Mouse (Mus musculus) MEL (cell line): ENCODE results near the gene Tmem114.

Experiments
- CHD2 ChIP-seq: IDR thresholded peaks from 2 replicates; pipeline ENCODE4 v1.6.1; 2011; ENCODE audit warnings: low read length, improper control_type of control experiment
- CTCF ChIP-seq, 3 experiments: IDR thresholded peaks in 2 of 3; conservative IDR thresholded peaks in 1 of 3; 2 replicates each; pipeline ENCODE4 v1.5.1; 2011 to 2012; ENCODE audit warnings: low read length in 3 of 3, low read depth in 2 of 3, mild to moderate bottlenecking in 2 of 3, improper control_type of control experiment in 1 of 3, inconsistent platforms in 1 of 3, mixed read lengths in 1 of 3, moderate library complexity in 1 of 3; ENCODE audit not compliant: control insufficient read depth in 1 of 3, insufficient read depth in 1 of 3, poor library complexity in 1 of 3, severe bottlenecking in 1 of 3
- EP300 ChIP-seq, 2 experiments: IDR thresholded peaks; 2 replicates each; pipeline ENCODE4 v1.6.1; 2011; ENCODE audit warnings: improper control_type of control experiment in 2 of 2, low read length in 2 of 2, low read depth in 1 of 2, mild to moderate bottlenecking in 1 of 2
- ETS1 ChIP-seq: IDR thresholded peaks from 2 replicates; pipeline ENCODE4 v1.6.1; 2012; ENCODE audit warnings: low read depth, mild to moderate bottlenecking, inconsistent platforms, low read length, improper control_type of control experiment, moderate library complexity
- HCFC1 ChIP-seq: IDR thresholded peaks from 2 replicates; pipeline ENCODE4 v1.6.1; 2012; ENCODE audit warnings: low read depth, mild to moderate bottlenecking, inconsistent platforms, low read length, improper control_type of control experiment, moderate library complexity
- NELFE ChIP-seq: IDR thresholded peaks from 2 replicates; pipeline ENCODE4 v1.6.1; 2011; ENCODE audit warnings: low read depth, low read length, improper control_type of control experiment
- POLR2A ChIP-seq, 2 experiments: IDR thresholded peaks; 2 replicates each; pipeline ENCODE4 v1.6.1; 2011 to 2012; ENCODE audit warnings: low read length in 2 of 2, mild to moderate bottlenecking in 2 of 2, control low read depth in 1 of 2, improper control_type of control experiment in 1 of 2, low read depth in 1 of 2, moderate library complexity in 1 of 2; ENCODE audit not compliant: control insufficient read depth in 1 of 2, insufficient read depth in 1 of 2, poor library complexity in 1 of 2
- ZC3H11A ChIP-seq: IDR thresholded peaks from 2 replicates; pipeline ENCODE4 v1.6.1; 2012; ENCODE audit warnings: low read depth, mild to moderate bottlenecking, inconsistent platforms, low read length, improper control_type of control experiment
- ZMIZ1 ChIP-seq: IDR thresholded peaks from 2 replicates; pipeline ENCODE4 v1.6.1; 2012; ENCODE audit warnings: low read depth, mild to moderate bottlenecking, inconsistent platforms, low read length, improper control_type of control experiment, moderate library complexity

GRCm38 (mm10) chr16:8399868-8400267 lies 25.1 kb downstream of the Tmem114 start:
- TF ChIP-seq POLR2A (IDR thresholded peaks at IDR 0.05; ENCODE audit: control insufficient read depth in 1 of 2, insufficient read depth in 1 of 2, low read depth in 1 of 2, low read length in 2 of 2, poor library complexity in 1 of 2) (no peak), CTCF (IDR thresholded peaks at IDR 0.05 in 2 of 3, conservative IDR thresholded peaks at IDR 0.05 in 1 of 3; ENCODE audit: control insufficient read depth in 1 of 3, insufficient read depth in 1 of 3, low read depth in 2 of 3, low read length in 3 of 3, poor library complexity in 1 of 3, severe bottlenecking in 1 of 3) (no peak), EP300 (IDR thresholded peaks at IDR 0.05; ENCODE audit: low read depth in 1 of 2, low read length in 2 of 2) (no peak), HCFC1 (no peak), NELFE (no peak), CHD2 (no peak), ZMIZ1 (no peak), ZC3H11A (no peak), ETS1 (no peak)
